Mouse (Mus musculus): Measurements from ENCODE around the gene Col4a2. TPM values are rescaled to one million over a fixed set of nuclear protein-coding genes. Genes with fewer than 3 reads are reported as not detected.
A peak's percentile ranks its signal among the peaks of the same experiment; 100 is the strongest.
"Not testable (repeated sequence)": the region's sequence is repeated elsewhere in the genome, so short reads cannot be mapped to it uniquely, and the experiment has no call there.

Gene Col4a2
- polyA plus RNA-seq, 1 experiment from 2014 or later, result 46.4 TPM

DNA sequence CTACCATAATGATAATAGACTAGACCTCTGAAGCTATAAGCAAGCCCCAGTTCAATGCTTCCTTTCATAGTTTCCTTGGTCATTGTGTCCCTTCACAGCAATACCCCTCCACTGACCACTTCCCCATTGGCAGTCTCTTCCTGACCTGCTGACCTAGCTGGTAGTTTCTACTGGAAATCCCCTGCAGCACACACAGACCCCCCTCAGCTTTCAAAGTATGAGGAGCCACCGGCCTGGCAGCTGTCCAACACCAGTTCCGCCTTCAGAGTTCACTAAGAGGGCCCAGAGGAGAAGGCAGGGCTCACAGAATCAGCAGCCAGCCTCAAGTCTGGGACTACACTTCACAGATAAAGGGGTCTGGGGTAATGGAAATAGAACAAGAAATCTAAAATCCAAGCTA, 148.3 kb downstream of the Col4a2 start:
- Histone ChIP-seq H3K9ac (no peak overlapping the region), H3K9me3 (ENCODE audit: control insufficient read depth, low read length) (no peaks in the 10 kb centered on the region), H3K4me2 (replicated peaks) (no peak overlapping the region), H3K27ac (no peak overlapping the region), H3K36me3 (replicated peaks; ENCODE audit: control insufficient read depth, insufficient read depth) (no peaks in the 10 kb centered on the region), H3K4me3 (replicated peaks; ENCODE audit: low read length) (no peak overlapping the region), H3K4me1 (replicated peaks; ENCODE audit: control insufficient read depth, insufficient read depth, low read length) (no peaks in the 10 kb centered on the region), H3K27me3 (ENCODE audit: control insufficient read depth, insufficient read depth, low read length) (no peaks in the 10 kb centered on the region)
- DNase-seq (ENCODE audit: low spot score) (no peak), ATAC-seq (ENCODE audit: low FRiP score) (no peak)
- WGBS, result 38% methylated on average over 2 of the region's 2 CpGs

DNA sequence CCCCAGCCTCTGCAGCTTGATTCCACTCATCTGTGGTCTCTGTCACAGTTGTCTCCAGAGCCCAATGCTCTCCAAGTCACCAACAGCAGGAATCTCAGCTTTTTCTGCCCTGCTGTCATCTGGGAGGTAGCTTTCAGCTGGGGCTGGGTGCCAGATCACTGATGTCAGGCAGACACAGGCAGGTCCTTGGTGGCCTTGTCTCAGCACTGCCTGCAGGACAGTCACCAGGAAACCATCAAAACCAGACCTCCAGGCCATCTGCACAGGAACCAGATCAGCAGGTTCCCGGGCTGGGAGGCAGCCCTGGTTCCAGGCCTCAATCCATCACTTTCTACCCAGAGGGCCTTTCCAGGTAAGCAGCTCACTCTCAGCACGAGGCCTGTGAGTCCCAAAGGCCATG, 149.2 kb downstream of the Col4a2 start:
- Histone ChIP-seq H3K27ac (no peak overlapping the region), H3K36me3 (replicated peaks; ENCODE audit: control insufficient read depth, insufficient read depth) (no peaks in the 10 kb centered on the region), H3K4me2 (replicated peaks) (no peak overlapping the region), H3K4me3 (replicated peaks; ENCODE audit: low read length) (no peak overlapping the region), H3K27me3 (ENCODE audit: control insufficient read depth, insufficient read depth, low read length) (no peaks in the 10 kb centered on the region), H3K9me3 (ENCODE audit: control insufficient read depth, low read length) (no peaks in the 10 kb centered on the region), H3K4me1 (replicated peaks; ENCODE audit: control insufficient read depth, insufficient read depth, low read length) (no peaks in the 10 kb centered on the region), H3K9ac (no peak overlapping the region)
- ATAC-seq (ENCODE audit: low FRiP score) (no peak), DNase-seq (ENCODE audit: low spot score) (no peak)
- 70% methylated on average over 2 of the region's 2 CpGs for WGBS

DNA sequence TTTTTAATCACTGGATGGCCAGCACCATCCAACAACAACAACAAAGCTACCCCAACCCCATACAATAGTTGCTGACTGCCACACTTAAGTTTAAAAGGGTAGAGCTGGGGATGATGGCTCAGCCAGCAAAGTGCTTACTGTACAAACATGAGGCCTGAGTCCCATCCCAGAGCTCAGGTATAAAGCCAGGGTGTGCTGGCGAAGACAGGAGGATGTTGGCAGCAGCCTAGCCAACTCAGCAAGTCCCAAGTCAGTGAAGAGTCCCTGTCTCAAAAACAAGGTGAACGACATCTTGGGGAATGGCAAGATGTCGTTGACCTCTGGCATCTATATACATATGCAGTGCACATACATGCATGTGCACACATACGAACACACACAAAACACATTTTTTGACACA, 150.0 kb downstream of the Col4a2 start:
- ATAC-seq (ENCODE audit: low FRiP score), result no peak
- Histone ChIP-seq H3K27ac (no peak overlapping the region), H3K27me3 (ENCODE audit: control insufficient read depth, insufficient read depth, low read length) (no peaks in the 10 kb centered on the region), H3K4me1 (replicated peaks; ENCODE audit: control insufficient read depth, insufficient read depth, low read length) (no peaks in the 10 kb centered on the region), H3K4me3 (replicated peaks; ENCODE audit: low read length) (no peak overlapping the region), H3K9me3 (ENCODE audit: control insufficient read depth, low read length) (no peaks in the 10 kb centered on the region), H3K4me2 (replicated peaks) (no peak overlapping the region), H3K9ac (no peak overlapping the region), H3K36me3 (replicated peaks; ENCODE audit: control insufficient read depth, insufficient read depth) (no peaks in the 10 kb centered on the region)
- DNase-seq (ENCODE audit: low spot score), result no peak
- WGBS, result 94% methylated on average over 4 of the region's 4 CpGs

DNA sequence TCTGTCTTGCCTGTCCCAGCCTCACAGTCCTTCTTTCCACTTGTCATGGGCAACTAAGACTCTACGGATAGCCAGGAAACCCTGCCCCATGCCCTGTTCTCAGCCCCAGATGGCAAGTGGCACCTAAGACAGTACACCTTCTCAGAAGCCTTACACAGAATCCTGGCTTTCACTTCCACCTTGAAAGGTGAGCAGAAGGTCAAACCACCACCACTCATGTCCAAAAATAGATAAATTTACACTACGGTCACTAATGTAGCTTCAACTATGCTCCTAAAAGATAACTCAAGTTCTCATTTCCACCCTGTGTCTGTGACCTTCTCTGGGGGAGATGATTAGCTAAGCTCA, 150.9 kb downstream of the Col4a2 start:
- H3K36me3 ChIP-seq (replicated peaks; ENCODE audit: control insufficient read depth, insufficient read depth), result no peaks in the 10 kb centered on the region
- 90% methylated on average over 2 of the region's 2 CpGs for WGBS
- no peak overlapping the region for H3K4me3 ChIP-seq (replicated peaks; ENCODE audit: low read length)
- no peak for DNase-seq (ENCODE audit: low spot score)
- ATAC-seq (ENCODE audit: low FRiP score), result no peak
- no peaks in the 10 kb centered on the region for H3K27me3 ChIP-seq (ENCODE audit: control insufficient read depth, insufficient read depth, low read length)
- no peaks in the 10 kb centered on the region for H3K9me3 ChIP-seq (ENCODE audit: control insufficient read depth, low read length)
- H3K27ac ChIP-seq, result no peak overlapping the region
- H3K4me1 ChIP-seq (replicated peaks; ENCODE audit: control insufficient read depth, insufficient read depth, low read length), result no peaks in the 10 kb centered on the region
- H3K9ac ChIP-seq, result no peak overlapping the region
- H3K4me2 ChIP-seq (replicated peaks), result no peak overlapping the region

- Histone ChIP-seq H3K4me2 (replicated peaks) (no peak overlapping the region), H3K4me3 (replicated peaks; ENCODE audit: low read length) (no peak overlapping the region), H3K9me3 (ENCODE audit: control insufficient read depth, low read length) (no peaks in the 10 kb centered on the region), H3K36me3 (replicated peaks; ENCODE audit: control insufficient read depth, insufficient read depth) (no peaks in the 10 kb centered on the region), H3K9ac (no peak overlapping the region), H3K27ac (no peak overlapping the region), H3K27me3 (ENCODE audit: control insufficient read depth, insufficient read depth, low read length) (no peaks in the 10 kb centered on the region), H3K4me1 (replicated peaks; ENCODE audit: control insufficient read depth, insufficient read depth, low read length) (no peaks in the 10 kb centered on the region)
- ATAC-seq (ENCODE audit: low FRiP score), result no peak
- 88% methylated on average over 12 of the region's 12 CpGs for WGBS
- no peak for DNase-seq (ENCODE audit: low spot score)
Observed at GRCm38 (mm10) chr8:11463889-11464706, 151.5 kb downstream of the Col4a2 start.

- Histone ChIP-seq H3K36me3 (replicated peaks; ENCODE audit: control insufficient read depth, insufficient read depth) (no peaks in the 10 kb centered on the region), H3K9me3 (ENCODE audit: control insufficient read depth, low read length) (no peaks in the 10 kb centered on the region), H3K9ac (no peak overlapping the region), H3K4me1 (replicated peaks; ENCODE audit: control insufficient read depth, insufficient read depth, low read length) (no peaks in the 10 kb centered on the region), H3K4me3 (replicated peaks; ENCODE audit: low read length) (no peak overlapping the region), H3K27ac (no peak overlapping the region), H3K4me2 (replicated peaks) (no peak overlapping the region), H3K27me3 (ENCODE audit: control insufficient read depth, insufficient read depth, low read length) (no peaks in the 10 kb centered on the region)
- DNase-seq (ENCODE audit: low spot score), result no peak
- no peak for ATAC-seq (ENCODE audit: low FRiP score)
- 92% methylated on average over 3 of the region's 3 CpGs for WGBS
Observed at GRCm38 (mm10) chr8:11464707-11464964, 152.0 kb downstream of the Col4a2 start.

GRCm38 (mm10) chr8:11465619-11466018, 153.0 kb downstream of the Col4a2 start:
- Histone ChIP-seq H3K9me3 (ENCODE audit: control insufficient read depth, low read length) (no peaks in the 10 kb centered on the region), H3K4me1 (replicated peaks; ENCODE audit: control insufficient read depth, insufficient read depth, low read length) (no peaks in the 10 kb centered on the region), H3K27me3 (ENCODE audit: control insufficient read depth, insufficient read depth, low read length) (no peaks in the 10 kb centered on the region), H3K36me3 (replicated peaks; ENCODE audit: control insufficient read depth, insufficient read depth) (no peaks in the 10 kb centered on the region), H3K4me3 (replicated peaks; ENCODE audit: low read length) (no peak overlapping the region), H3K27ac (no peak overlapping the region), H3K9ac (no peak overlapping the region), H3K4me2 (replicated peaks) (no peak overlapping the region)
- WGBS, result 94% methylated on average over 4 of the region's 4 CpGs
- ATAC-seq (ENCODE audit: low FRiP score) (no peak), DNase-seq (ENCODE audit: low spot score) (no peak)

- not testable (repeated sequence) for H3K4me2 ChIP-seq (replicated peaks); H3K27ac ChIP-seq; ATAC-seq (ENCODE audit: low FRiP score); H3K4me1 ChIP-seq (replicated peaks; ENCODE audit: control insufficient read depth, insufficient read depth, low read length); DNase-seq (ENCODE audit: low spot score); H3K9ac ChIP-seq; H3K36me3 ChIP-seq (replicated peaks; ENCODE audit: control insufficient read depth, insufficient read depth); H3K9me3 ChIP-seq (ENCODE audit: control insufficient read depth, low read length); H3K4me3 ChIP-seq (replicated peaks; ENCODE audit: low read length); H3K27me3 ChIP-seq (ENCODE audit: control insufficient read depth, insufficient read depth, low read length)
- WGBS, result 79% methylated on average over 4 of the region's 5 CpGs
Observed at GRCm38 (mm10) chr8:11466528-11466927, 153.9 kb downstream of the Col4a2 start.

DNA sequence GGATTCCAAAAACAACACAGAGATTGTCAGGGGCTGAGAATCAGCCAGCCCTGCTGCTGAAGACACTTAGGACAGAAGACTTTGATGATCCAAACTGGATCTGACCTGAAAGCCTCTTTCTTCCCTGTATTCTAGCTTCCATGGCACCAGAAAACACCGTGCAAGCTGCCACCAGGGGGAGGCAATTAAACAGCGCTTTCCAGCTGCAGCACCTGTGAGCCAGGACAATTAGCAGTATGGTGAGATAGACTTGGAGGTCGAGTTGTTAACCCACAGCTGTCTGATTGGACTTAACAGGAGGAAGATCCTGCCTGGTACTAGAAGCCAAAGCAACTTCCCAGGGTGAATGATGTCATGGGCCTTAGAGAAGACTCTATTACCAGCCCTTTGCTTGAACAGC, 156.5 kb downstream of the Col4a2 start:
- peak; percentile 59 for DNase-seq (ENCODE audit: low spot score)
- no peak for ATAC-seq (ENCODE audit: low FRiP score)
- 13% methylated on average over 3 of the region's 3 CpGs for WGBS
- Histone ChIP-seq H3K9ac (no peak overlapping the region), H3K36me3 (replicated peaks; ENCODE audit: control insufficient read depth, insufficient read depth) (no peaks in the 10 kb centered on the region), H3K4me2 (replicated peaks) (no peak overlapping the region), H3K4me3 (replicated peaks; ENCODE audit: low read length) (no peak overlapping the region), H3K27ac (no peak overlapping the region), H3K27me3 (ENCODE audit: control insufficient read depth, insufficient read depth, low read length) (peaks cover 6% of the 10 kb centered on the region; the same call in 1 of the 2 replicates), H3K9me3 (ENCODE audit: control insufficient read depth, low read length) (no peaks in the 10 kb centered on the region), H3K4me1 (replicated peaks; ENCODE audit: control insufficient read depth, insufficient read depth, low read length) (no peaks in the 10 kb centered on the region)

DNA sequence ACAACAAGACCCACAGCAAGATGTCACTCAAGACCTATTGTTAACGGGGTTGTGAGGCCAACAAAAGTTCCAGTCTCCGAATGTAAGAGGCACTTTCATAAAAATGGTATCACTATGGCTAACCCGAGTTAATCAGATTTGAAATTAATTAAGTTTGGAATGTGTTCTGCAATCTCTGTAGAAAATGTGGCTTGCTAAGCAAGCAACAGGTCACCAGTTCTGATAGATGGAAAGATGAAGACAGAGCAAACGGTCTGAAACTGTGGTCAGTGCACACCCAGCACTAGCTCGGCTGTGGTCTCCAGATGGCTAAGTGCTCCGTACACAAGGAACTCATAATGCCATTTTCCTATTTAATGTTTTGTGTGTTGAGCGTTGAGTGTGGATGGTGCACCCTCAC, 158.1 kb downstream of the Col4a2 start:
- Histone ChIP-seq H3K36me3 (replicated peaks; ENCODE audit: control insufficient read depth, insufficient read depth) (no peaks in the 10 kb centered on the region), H3K4me3 (replicated peaks; ENCODE audit: low read length) (no peak overlapping the region), H3K9ac (no peak overlapping the region), H3K4me2 (replicated peaks) (no peak overlapping the region), H3K27ac (no peak overlapping the region), H3K27me3 (ENCODE audit: control insufficient read depth, insufficient read depth, low read length) (peaks cover 21% of the 10 kb centered on the region), H3K9me3 (ENCODE audit: control insufficient read depth, low read length) (no peaks in the 10 kb centered on the region), H3K4me1 (replicated peaks; ENCODE audit: control insufficient read depth, insufficient read depth, low read length) (no peaks in the 10 kb centered on the region)
- DNase-seq (ENCODE audit: low spot score) (no peak), ATAC-seq (ENCODE audit: low FRiP score) (no peak)
- 75% methylated on average over 7 of the region's 7 CpGs for WGBS

Data from hindbrain, embryonic 14.5 days (tissue).